Mouse (Mus musculus) gonadal fat pad, adult 2 months (tissue): ENCODE data around the gene L2hgdh. TPM values are rescaled to one million over a fixed set of nuclear protein-coding genes. Genes with fewer than 3 reads are reported as not detected.

ENCODE experiments used
- DNase-seq: peaks from one replicate; pipeline ENCODE4 v3.0.0-alpha.2; 2012; ENCODE audit warnings: low read depth
- polyA plus RNA-seq: library from polyadenylated mRNA; depleted of rRNA; stranded (reverse); fragments of >200 nt; gene quantifications from 2 replicates; pipeline ENCODE4 v1.2.3, GENCODE M21; 2012

The L2hgdh gene
- polyA plus RNA-seq, 1 experiment, result 6.0 TPM

- DNase-seq, result no peak
Observed at GRCm38 (mm10) chr12:69729246-69729645, 4.6 kb upstream of the L2hgdh start.

DNA sequence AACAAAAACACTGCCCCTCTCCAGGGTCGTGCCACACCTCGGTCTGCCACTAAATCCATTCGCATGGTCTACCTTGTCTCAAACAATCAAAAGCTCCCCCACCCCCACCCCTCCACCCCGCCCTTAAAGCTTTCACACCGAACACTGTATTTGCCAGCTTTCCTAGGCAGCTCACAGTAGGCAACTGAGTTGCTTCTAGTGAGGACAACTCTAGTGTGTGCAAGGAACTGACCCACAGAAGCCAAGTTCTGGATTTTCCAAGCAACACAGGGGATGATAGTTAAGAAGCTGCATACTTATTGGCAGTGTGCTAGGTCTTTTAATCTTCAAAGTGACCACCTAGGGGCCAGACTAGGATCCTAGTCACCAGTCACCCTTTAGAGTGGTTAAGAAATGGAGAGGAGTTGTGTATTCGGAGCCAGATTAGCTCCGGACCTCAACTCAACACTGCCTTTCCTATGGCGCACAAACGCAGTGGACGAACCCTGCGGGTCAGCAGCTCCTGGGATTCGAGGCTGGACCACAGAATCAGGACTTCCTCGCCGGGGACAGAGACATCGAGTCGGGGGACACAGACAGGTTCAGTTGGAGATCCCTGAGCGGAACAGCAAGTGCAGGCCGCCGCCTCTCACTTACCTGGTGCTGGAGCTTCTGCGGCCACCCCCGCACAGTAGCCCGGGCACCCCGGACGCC, 509 bp downstream of the L2hgdh start:
- DNase-seq, result no peak

DNA sequence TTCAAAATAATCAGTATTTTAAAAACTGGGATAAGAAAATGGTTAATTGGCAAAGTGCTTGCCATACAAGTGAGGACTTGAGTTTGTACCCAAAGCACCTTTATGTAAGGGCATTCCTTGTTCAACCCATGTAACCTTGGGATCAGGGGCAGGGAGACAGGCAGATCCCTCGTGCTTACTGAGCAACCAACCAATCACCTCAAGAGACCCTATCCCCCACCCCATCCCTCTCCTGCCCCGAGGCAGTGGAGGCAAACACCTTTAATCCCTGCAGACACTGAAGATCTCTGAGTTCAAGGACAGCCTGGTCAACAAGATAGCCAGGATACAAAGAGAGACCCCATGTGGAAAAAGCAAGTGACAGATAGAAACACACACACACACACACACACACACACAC, 1.3 kb downstream of the L2hgdh start:
- no peak for DNase-seq

GRCm38 (mm10) chr12:69722857-69723256, 1.8 kb downstream of the L2hgdh start:
- DNase-seq, result no peak

GRCm38 (mm10) chr12:69713628-69714027, 11.0 kb downstream of the L2hgdh start:
- no peak for DNase-seq

- no peak for DNase-seq
Observed at GRCm38 (mm10) chr12:69704799-69705458, 19.7 kb downstream of the L2hgdh start.

- DNase-seq, result no peak
Observed at GRCm38 (mm10) chr12:69698352-69698751, 26.3 kb downstream of the L2hgdh start.

DNA sequence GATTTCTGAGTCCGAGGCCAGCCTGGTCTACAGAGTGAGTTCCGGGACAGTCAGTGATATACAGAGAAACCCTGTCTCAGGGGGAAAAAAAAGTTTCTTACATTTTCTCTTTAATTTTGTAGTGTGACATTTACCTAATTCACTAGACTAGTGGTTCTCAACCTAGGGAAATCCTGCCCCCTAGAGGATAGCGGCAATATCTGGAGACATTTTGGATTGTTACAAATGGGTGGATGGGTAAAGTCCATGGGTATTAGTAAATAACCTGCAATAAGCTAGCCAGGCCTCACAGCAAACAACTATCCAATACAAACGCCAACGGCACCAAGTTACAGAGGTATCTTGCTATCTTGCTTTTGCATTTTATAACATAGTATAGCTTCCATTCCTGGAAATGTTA, 27.9 kb downstream of the L2hgdh start:
- DNase-seq, result no peak

DNA sequence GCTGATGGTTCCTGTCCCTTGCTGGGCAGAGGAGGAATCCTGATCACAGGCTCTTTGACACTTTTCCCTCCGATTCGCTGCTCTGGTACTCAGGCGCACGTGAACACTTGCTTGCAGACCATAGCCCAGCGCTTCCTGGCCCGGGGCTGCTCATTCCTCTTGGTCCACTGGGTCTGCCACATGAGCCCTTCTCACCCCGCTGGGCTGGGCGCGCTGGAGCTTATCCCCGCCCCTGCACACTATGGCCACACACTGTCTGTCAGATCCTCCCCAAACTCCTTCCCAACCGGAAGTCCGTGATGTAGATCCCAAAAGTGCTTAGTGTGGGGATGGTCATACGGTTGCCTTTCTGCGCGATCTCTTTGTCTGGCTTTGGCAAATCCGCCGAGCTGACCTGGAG, 31.2 kb downstream of the L2hgdh start:
- no peak for DNase-seq

DNA sequence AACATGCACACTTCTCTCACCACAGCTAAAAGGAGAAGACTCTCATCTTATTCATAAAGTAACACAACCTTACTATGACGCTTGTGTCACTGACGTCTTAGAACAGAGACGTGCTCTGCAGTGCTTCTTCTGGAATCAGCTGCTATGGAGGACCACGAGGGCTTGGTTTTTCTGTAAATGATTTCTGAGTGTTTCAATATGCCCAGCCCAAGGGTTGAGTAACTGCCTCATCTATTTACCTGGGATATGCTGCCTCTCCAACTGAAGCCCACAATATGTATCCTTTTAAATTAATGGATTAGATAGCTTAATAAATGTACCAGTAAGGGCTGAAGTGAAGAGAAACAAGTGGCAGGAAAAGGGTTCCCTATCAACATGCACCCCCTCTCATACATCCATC, 34.0 kb downstream of the L2hgdh start:
- DNase-seq, result no peak

GRCm38 (mm10) chr12:69689094-69689493, 35.6 kb downstream of the L2hgdh start:
- no peak for DNase-seq

GRCm38 (mm10) chr12:69688368-69688767, 36.3 kb downstream of the L2hgdh start:
- no peak for DNase-seq

- no peak for DNase-seq
Observed at GRCm38 (mm10) chr12:69683537-69683936, 41.1 kb downstream of the L2hgdh start.

- no peak for DNase-seq
Observed at GRCm38 (mm10) chr12:69682788-69683419, 41.8 kb downstream of the L2hgdh start.

DNA sequence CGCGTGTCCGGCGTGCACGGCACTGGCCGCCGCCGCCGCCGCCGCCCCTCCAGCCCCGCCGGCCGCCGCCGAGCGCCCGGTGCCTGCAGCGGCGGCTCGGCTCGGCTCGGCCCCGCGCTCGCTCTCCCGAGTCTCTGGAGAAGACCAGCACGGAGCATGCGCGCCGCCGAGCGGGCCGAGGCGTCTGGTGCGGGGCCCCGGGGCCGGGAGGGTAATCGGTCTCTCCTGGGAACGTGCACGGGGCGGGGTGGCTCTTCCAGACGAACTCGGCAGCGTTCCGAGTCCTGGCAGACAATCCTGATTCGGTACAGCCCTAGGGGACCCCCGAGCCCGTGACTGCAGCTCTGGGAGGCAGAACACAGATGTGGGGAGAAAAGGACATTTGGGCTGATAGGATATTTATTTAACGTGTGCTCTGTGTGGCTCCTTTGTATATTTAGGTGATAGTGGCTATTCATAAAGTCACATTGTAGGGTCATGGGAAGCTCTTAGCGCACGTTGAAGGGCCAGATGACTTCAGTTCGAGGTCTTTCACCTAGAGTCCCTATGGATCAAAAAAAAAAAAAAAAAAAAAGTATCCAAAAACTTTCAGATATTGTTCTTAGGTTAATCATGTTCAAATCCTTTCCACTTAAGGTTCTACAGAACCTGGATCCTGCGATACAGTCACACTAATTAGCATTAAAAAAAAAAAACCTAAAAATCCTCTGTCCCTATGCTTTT, 42.4 kb downstream of the L2hgdh start:
- DNase-seq, result no peak

GRCm38 (mm10) chr12:69681566-69682061, 43.1 kb downstream of the L2hgdh start, which contains the start of gene Sos2:
Gene Sos2 (minus strand): TSS chr12:69681852.
- no peak for DNase-seq

- DNase-seq, result no peak
Observed at GRCm38 (mm10) chr12:69680635-69681565, 43.8 kb downstream of the L2hgdh start.

- no peak for DNase-seq
Observed at GRCm38 (mm10) chr12:69676157-69676556, 48.5 kb downstream of the L2hgdh start.

DNA sequence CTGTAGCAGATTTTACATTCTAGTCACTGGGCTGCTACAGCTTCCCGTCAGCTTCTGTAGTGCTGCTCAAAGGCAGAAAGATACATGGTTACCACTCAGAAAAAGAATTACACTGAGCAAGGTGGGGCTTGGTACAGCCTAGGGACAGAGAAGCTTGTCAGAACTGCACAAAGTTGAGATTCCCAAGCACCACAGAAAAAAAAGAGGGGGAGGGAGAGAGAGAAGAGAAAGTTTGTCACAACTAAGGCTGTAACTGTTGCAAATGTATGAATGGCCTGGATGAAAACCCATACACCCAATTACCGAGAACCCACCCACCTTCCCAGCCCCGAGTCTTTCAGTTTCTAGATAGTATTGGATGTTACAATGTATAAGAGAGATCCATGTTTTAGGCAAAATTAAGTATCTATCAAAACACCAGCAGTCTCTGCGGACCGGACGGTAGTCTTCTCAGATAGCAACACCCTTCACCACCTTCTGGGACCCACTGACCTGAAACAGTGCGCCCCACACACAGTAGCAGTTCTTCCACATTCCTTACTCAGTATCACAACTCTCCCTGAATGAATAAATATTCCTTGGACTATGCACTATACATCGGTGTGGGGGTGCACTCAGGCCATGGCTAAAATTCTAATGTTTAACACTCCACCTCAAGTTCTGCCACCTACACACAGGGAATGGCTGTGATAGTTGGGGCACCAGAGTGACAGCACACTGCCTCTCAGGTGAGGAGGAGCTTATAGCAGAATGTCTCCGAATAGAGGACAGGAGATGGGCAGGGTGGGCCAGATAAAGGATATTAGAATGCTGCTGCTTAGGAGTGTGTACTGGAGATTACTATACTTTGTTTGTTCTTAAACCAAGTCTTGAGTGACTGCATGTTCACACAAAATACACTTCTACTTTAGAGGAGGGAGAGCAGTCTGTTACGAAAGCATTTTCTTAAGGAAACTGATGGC, 49.8 kb downstream of the L2hgdh start:
- DNase-seq, result no peak

DNA sequence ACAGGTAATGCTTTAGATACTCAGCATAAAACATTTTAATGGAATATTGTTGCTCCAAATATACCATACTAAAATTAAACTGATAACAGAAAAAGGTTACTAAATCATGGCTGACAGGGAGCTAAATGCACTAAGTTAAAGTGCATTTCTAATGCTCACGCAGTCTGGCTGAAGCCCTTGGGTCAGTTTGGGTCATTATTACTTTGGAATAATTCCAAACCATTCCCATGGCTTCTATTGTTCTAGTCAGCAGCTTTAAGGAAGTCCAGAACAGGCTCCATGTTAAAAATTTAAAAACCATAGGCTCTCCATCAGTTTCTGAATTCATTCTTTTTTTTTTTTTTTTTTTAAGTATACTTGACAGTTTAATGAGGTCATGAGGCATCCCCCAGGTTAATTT, 50.5 kb downstream of the L2hgdh start:
- DNase-seq, result no peak
